8 mouse cellular contexts compared by ENCODE assay signal in genomic region chr5:136568026-136568765, GRCm38 (mm10). TPM values are rescaled to one million over a fixed set of nuclear protein-coding genes. Genes with fewer than 3 reads are reported as not detected.
A peak's percentile ranks its signal among the peaks of the same experiment; 100 is the strongest.
DNase-seq lines count a peak whose midpoint lies in the region; ATAC-seq lines count a peak whose summit lies in the region.

No protein-coding gene starts in this region.

- H3K9ac ChIP-seq in embryonic facial prominence, embryonic 13.5 days: peak overlapping the region; percentile 85
- H3K9ac ChIP-seq in limb, embryonic 13.5 days: peak overlapping the region; percentile 87
- H3K9ac ChIP-seq in midbrain, embryonic 15.5 days: peak overlapping the region; percentile 97
- H3K9ac ChIP-seq in stomach, embryonic 14.5 days (replicated peaks; ENCODE audit: low read depth, low read length): peak overlapping the region; percentile 83; the same call in 1 of the 2 replicates

- peak overlapping the region; percentile 88; the same call in 1 of the 2 replicates for H3K27ac ChIP-seq in embryonic facial prominence, embryonic 13.5 days
- no peak overlapping the region for H3K27ac ChIP-seq in limb, embryonic 13.5 days
- H3K27ac ChIP-seq in midbrain, embryonic 15.5 days: 0 out of 2 replicates have a peak overlapping the region, but pooled peaks have one; percentile 97
- H3K27ac ChIP-seq in stomach, embryonic 14.5 days (ENCODE audit: low read length): no peak overlapping the region

- DNase-seq in adrenal gland, adult (ENCODE audit: inconsistent age in 2 of 2, low spot score in 1 of 2): peak; percentile 62 to 84
- no peak for DNase-seq in adrenal gland, adult 8-10 months
- DNase-seq in Muller cell, postnatal 12 days (ENCODE audit: inconsistent ontology term): peak; percentile 64
- DNase-seq in heart, postnatal 4 days: peak; percentile 49

- peaks cover 53% of the 10 kb centered on the region for H3K27me3 ChIP-seq in embryonic facial prominence, embryonic 13.5 days
- peaks cover 54% of the 10 kb centered on the region for H3K27me3 ChIP-seq in limb, embryonic 13.5 days
- H3K27me3 ChIP-seq in midbrain, embryonic 15.5 days (replicated peaks): peaks cover 30% of the 10 kb centered on the region
- H3K27me3 ChIP-seq in stomach, embryonic 14.5 days (ENCODE audit: control insufficient read depth, insufficient read depth, low read length): 0 out of 2 replicates have a peak, but pooled peaks cover 2% of the 10 kb centered on the region

- H3K4me1 ChIP-seq in embryonic facial prominence, embryonic 13.5 days: peaks cover 37% of the 10 kb centered on the region
- peaks cover 37% of the 10 kb centered on the region for H3K4me1 ChIP-seq in limb, embryonic 13.5 days
- H3K4me1 ChIP-seq in midbrain, embryonic 15.5 days: peaks cover 37% of the 10 kb centered on the region
- peaks cover 23% of the 10 kb centered on the region; the same call in 1 of the 2 replicates for H3K4me1 ChIP-seq in stomach, embryonic 14.5 days (ENCODE audit: control insufficient read depth, insufficient read depth, low read length)

- no peaks in the 10 kb centered on the region for H3K36me3 ChIP-seq in embryonic facial prominence, embryonic 13.5 days
- no peaks in the 10 kb centered on the region for H3K36me3 ChIP-seq in limb, embryonic 13.5 days
- no peaks in the 10 kb centered on the region for H3K36me3 ChIP-seq in midbrain, embryonic 15.5 days (replicated peaks)
- no peaks in the 10 kb centered on the region for H3K36me3 ChIP-seq in stomach, embryonic 14.5 days (ENCODE audit: control insufficient read depth, insufficient read depth, low read length)

- H3K9me3 ChIP-seq in embryonic facial prominence, embryonic 13.5 days: no peaks in the 10 kb centered on the region
- no peaks in the 10 kb centered on the region for H3K9me3 ChIP-seq in limb, embryonic 13.5 days
- H3K9me3 ChIP-seq in midbrain, embryonic 15.5 days: no peaks in the 10 kb centered on the region
- no peaks in the 10 kb centered on the region for H3K9me3 ChIP-seq in stomach, embryonic 14.5 days (ENCODE audit: control insufficient read depth, low read depth, low read length)

- peak overlapping the region; percentile 98 for H3K4me2 ChIP-seq in embryonic facial prominence, embryonic 13.5 days
- H3K4me2 ChIP-seq in limb, embryonic 13.5 days (replicated peaks): peak overlapping the region; percentile 97
- peak overlapping the region; percentile 99 for H3K4me2 ChIP-seq in midbrain, embryonic 15.5 days
- peak overlapping the region; percentile 92 for H3K4me2 ChIP-seq in stomach, embryonic 14.5 days (replicated peaks; ENCODE audit: low read depth, low read length)

- ATAC-seq in embryonic facial prominence, embryonic 13.5 days (ENCODE audit: insufficient number of reproducible peaks, insufficient read depth, low FRiP score, low TSS enrichment, low read depth): no peak
- no peak for ATAC-seq in limb, embryonic 13.5 days (ENCODE audit: low FRiP score, low read depth)
- peak; percentile 15; the same call in 1 of the 2 replicates for ATAC-seq in midbrain, embryonic 15.5 days (replicated peaks)
- no peak for ATAC-seq in stomach, embryonic 14.5 days (ENCODE audit: insufficient number of reproducible peaks, insufficient read depth, low FRiP score, low read depth)

- WGBS in embryonic facial prominence, embryonic 13.5 days: under 1% methylated on average over 36 of the region's 36 CpGs
- under 1% methylated on average over 36 of the region's 36 CpGs for WGBS in limb, embryonic 13.5 days
- WGBS in midbrain, embryonic 15.5 days: under 1% methylated on average over 36 of the region's 36 CpGs
- under 1% methylated on average over 36 of the region's 36 CpGs for WGBS in stomach, embryonic 14.5 days

- H3K4me3 ChIP-seq in embryonic facial prominence, embryonic 13.5 days: peak overlapping the region; percentile 93
- H3K4me3 ChIP-seq in limb, embryonic 13.5 days: peak overlapping the region; percentile 98
- peak overlapping the region; percentile 99 for H3K4me3 ChIP-seq in midbrain, embryonic 15.5 days
- peak overlapping the region; percentile 99 for H3K4me3 ChIP-seq in stomach, embryonic 14.5 days (ENCODE audit: low read depth, low read length)

RNA-seq across cellular contexts. Expression of gene Cux1, which starts 0.9 kb away (rescaled TPM):
- 100 to 1,000 TPM in 2 of 4 experiments, 10 to 100 TPM in 2; 88.2 to 135 (median 105) TPM for total RNA-seq in adrenal gland, adult 8-10 months (2022)
- polyA plus RNA-seq in embryonic facial prominence, embryonic 13.5 days (2015; fragmentation: Nextera tagmentation; extraction: Ambion mirVana): 78.6 and 82.7 TPM in 2 replicates
- 100 to 1,000 TPM; 126 to 131 TPM for total RNA-seq in heart, postnatal 4 days (2021)
- 80.8 and 83.7 TPM in 2 replicates for polyA plus RNA-seq in limb, embryonic 13.5 days (2015; fragmentation: Nextera tagmentation; extraction: Ambion mirVana)
- polyA plus RNA-seq in midbrain, embryonic 15.5 days (2015; fragmentation: Nextera tagmentation; extraction: Ambion mirVana): 114 and 121 TPM in 2 replicates
- polyA plus RNA-seq in stomach, embryonic 14.5 days (2014; fragmentation: Nextera tagmentation; extraction: Ambion mirVana): 92.8 and 93.1 TPM in 2 replicates

Comparison
In these comparisons a context has a peak if more than half of its experiments do, and no peak if none do; other contexts are left out.
1. H3K27ac ChIP-seq: peak in embryonic facial prominence, embryonic 13.5 days (single experiment) and midbrain, embryonic 15.5 days (single experiment); none in limb, embryonic 13.5 days (single experiment) and stomach, embryonic 14.5 days (single experiment).
2. Peak in every context shown above with its lines, with median percentiles within 50 percentile points of each other: H3K4me2 ChIP-seq, H3K4me3 ChIP-seq and H3K9ac ChIP-seq.